Mouse (Mus musculus) C2C12 (cell line): ENCODE data around the gene Foxa2. TPM values are rescaled to one million over a fixed set of nuclear protein-coding genes. Genes with fewer than 3 reads are reported as not detected.

Source experiments
- H3K27me3 ChIP-seq: one replicate; pipeline ENCODE4 v1.6.1; 2011; ENCODE audit not compliant: control insufficient read depth, insufficient read depth, insufficient read length
- H3K36me3 ChIP-seq: one replicate; pipeline ENCODE4 v1.6.1; 2011; ENCODE audit not compliant: control insufficient read depth, insufficient read depth
- H3K4me3 ChIP-seq: one replicate; pipeline ENCODE4 v1.5.1; 2011; ENCODE audit warnings: mild to moderate bottlenecking, control low read depth; ENCODE audit not compliant: poor library complexity, insufficient read depth, severe bottlenecking
- H3K79me2 ChIP-seq: one replicate; pipeline ENCODE4 v1.6.1; 2011; ENCODE audit not compliant: control insufficient read depth, insufficient read depth
- H3K79me3 ChIP-seq: one replicate; pipeline ENCODE4 v1.6.1; 2011; ENCODE audit warnings: low read depth, control low read depth
- H3ac ChIP-seq: one replicate; pipeline ENCODE3; 2011; ENCODE audit warnings: low read depth; ENCODE audit not compliant: control insufficient read depth, insufficient read length
- CEBPB ChIP-seq: IDR thresholded peaks from one replicate; pipeline ENCODE4 v1.6.1; 2011; ENCODE audit warnings: low read depth, mild to moderate bottlenecking, control low read depth, moderate library complexity
- CTCF ChIP-seq: IDR thresholded peaks from one replicate; pipeline ENCODE4 v1.5.1; 2011; ENCODE audit not compliant: control insufficient read depth, insufficient read depth, insufficient read length
- FOSL1 ChIP-seq: IDR thresholded peaks from one replicate; pipeline ENCODE4 v1.8.0; 2011; ENCODE audit warnings: mild to moderate bottlenecking, low read length; ENCODE audit not compliant: poor library complexity, insufficient read depth, severe bottlenecking
- MAX ChIP-seq: IDR thresholded peaks from one replicate; pipeline ENCODE4 v1.6.1; 2011; ENCODE audit warnings: mild to moderate bottlenecking, control low read depth
- MYOD1 ChIP-seq: IDR thresholded peaks from one replicate; pipeline ENCODE4 v1.6.1; 2011; ENCODE audit warnings: low read depth; ENCODE audit not compliant: control insufficient read depth, insufficient read length
- MYOG ChIP-seq: IDR thresholded peaks from one replicate; pipeline ENCODE4 v1.6.1; 2011; ENCODE audit not compliant: control insufficient read depth, insufficient read length; ENCODE audit errors: extremely low read depth
- USF1 ChIP-seq: IDR thresholded peaks from one replicate; pipeline ENCODE4 v1.6.1; 2011; ENCODE audit warnings: low read depth, mild to moderate bottlenecking, control low read depth, moderate library complexity
- microRNA-seq: library from miRNA; unstranded; fragments of <30 nt; microRNA quantifications from one replicate; pipeline ENCODE4, GENCODE M21; 2019; ENCODE audit warnings: borderline microRNAs expressed
- polyA plus RNA-seq: library from polyadenylated mRNA; unstranded; fragments of >200 nt; fragmentation: generic; extraction: Trizol; gene quantifications from one replicate; pipeline ENCODE4 v1.2.1, GENCODE M21; 2012; ENCODE audit warnings: missing spikeins

The Foxa2 gene
- polyA plus RNA-seq, 1 experiment = 3.6 TPM

DNA sequence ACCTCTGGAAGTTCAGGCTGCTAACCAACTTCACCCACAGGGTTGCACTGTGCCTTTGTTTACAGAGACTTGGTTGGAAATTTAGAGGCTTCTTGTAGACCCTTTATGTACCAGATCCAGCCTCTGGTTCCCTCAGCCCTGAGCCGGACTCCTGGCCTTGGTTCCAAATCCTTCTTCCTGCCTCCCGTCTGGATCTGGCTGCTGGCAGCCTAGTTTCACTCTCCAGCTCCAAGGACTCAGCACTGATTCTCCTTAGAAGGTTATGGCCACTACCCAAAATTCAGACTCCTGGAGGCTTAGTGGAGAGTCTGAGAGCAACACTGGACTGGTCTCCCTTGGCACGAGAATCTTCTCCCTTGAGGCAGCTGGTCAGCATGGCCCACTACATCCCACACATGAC lies 43.3 kb downstream of the Foxa2 start:
- TF ChIP-seq CTCF (no peak), MYOD1 (no peak), MAX (no peak), FOSL1 (no peak), MYOG (no peak), CEBPB (no peak), USF1 (no peak)
- no peaks in the 10 kb centered on the region for H3K27me3 ChIP-seq
- H3K79me3 ChIP-seq = no peaks in the 10 kb centered on the region
- no peak overlapping the region for H3K4me3 ChIP-seq
- no peaks in the 10 kb centered on the region for H3K36me3 ChIP-seq
- no peak overlapping the region for H3ac ChIP-seq
- no peaks in the 10 kb centered on the region for H3K79me2 ChIP-seq

DNA sequence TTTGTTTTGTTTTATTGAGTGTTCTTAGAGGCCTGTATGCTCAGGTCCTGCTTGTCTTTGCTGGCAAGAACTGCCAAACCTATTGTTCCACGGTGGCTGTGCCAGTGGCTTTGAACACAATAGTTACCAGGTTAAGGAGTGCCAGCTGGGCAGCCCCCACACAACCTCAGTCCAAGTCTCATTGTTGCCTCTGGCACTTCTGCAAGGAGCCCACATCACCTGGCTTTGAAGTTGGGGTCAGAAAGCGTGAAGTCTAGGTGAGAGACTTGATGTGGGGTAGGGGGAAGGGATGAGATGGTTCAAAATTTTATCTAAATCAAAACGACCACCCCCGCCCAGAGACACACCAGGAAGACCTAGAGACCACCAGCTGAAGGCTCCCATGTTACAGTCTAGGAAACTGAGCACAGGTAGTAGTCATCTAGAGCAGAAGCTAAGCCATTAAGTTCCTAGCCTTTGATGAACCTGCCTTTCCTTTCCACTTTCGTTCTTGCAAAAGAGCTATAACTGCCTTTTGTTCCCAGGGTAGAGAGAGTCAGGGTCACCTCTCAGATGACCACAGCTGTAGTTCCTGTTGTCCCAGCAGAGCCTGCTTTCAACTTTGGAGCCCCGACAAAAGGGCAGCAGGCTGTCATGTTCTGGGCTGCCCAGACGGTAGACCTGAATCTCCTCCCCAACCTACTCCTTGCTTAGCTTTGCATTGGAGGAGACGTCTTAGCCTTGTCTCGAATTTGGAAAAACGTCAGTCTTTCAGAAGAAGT lies 48.4 kb downstream of the Foxa2 start:
- Histone ChIP-seq H3K27me3 (no peaks in the 10 kb centered on the region), H3K4me3 (no peak overlapping the region), H3K79me2 (no peaks in the 10 kb centered on the region), H3ac (no peak overlapping the region), H3K79me3 (no peaks in the 10 kb centered on the region), H3K36me3 (no peaks in the 10 kb centered on the region)
- TF ChIP-seq CEBPB (no peak), MAX (no peak), FOSL1 (no peak), MYOG (no peak), CTCF (no peak), MYOD1 (no peak), USF1 (no peak)

DNA sequence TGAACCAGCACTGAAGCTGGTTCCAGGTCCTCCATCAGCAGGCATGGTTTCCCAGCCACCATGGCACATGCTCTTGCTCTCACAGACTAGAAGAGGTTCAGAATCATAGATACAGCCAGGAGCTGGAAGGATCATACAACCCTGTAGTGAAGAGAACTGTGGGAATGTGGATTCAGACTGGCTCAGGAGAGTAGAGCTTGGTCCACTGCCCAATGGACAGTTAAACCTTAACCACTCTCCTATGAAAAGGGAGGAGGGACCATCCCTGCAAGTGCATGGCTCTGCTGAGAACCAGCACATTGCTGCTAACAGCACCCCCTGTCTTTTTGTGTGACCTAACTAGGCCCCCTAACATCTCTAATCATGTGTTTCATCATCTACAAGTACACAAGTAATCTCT lies 50.0 kb downstream of the Foxa2 start:
- TF ChIP-seq CEBPB = no peak
- TF ChIP-seq CTCF = no peak
- TF ChIP-seq MAX = no peak
- TF ChIP-seq MYOD1 = no peak
- TF ChIP-seq USF1 = no peak
- no peak for TF ChIP-seq FOSL1
- TF ChIP-seq MYOG = no peak
- Histone ChIP-seq H3ac (no peak overlapping the region), H3K36me3 (no peaks in the 10 kb centered on the region), H3K79me2 (no peaks in the 10 kb centered on the region), H3K79me3 (no peaks in the 10 kb centered on the region), H3K27me3 (no peaks in the 10 kb centered on the region), H3K4me3 (no peak overlapping the region)

DNA sequence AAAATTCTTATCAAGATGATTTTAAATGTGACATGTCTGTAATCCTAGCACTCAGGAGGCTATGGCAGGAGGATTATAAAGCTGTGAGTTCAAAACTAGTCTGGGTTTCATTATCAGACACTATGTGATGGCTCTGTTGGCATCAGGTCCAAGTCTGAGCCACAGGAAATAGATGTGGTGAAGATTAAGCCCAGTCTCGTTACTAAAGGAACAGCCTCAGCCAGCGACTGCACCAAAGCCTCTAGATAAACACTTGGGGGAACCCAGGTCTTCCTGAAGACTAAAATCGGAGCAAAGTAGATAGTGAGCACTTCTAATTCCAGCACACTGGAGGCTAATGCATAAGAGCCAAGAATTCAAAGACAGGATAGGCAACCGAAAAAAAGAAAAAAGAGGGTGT lies 52.9 kb downstream of the Foxa2 start:
- Histone ChIP-seq H3K36me3 (no peaks in the 10 kb centered on the region), H3ac (no peak overlapping the region), H3K4me3 (no peak overlapping the region), H3K79me2 (no peaks in the 10 kb centered on the region), H3K27me3 (no peaks in the 10 kb centered on the region), H3K79me3 (no peaks in the 10 kb centered on the region)
- no peak for TF ChIP-seq MYOD1
- TF ChIP-seq MAX = no peak
- no peak for TF ChIP-seq USF1
- TF ChIP-seq MYOG = no peak

DNA sequence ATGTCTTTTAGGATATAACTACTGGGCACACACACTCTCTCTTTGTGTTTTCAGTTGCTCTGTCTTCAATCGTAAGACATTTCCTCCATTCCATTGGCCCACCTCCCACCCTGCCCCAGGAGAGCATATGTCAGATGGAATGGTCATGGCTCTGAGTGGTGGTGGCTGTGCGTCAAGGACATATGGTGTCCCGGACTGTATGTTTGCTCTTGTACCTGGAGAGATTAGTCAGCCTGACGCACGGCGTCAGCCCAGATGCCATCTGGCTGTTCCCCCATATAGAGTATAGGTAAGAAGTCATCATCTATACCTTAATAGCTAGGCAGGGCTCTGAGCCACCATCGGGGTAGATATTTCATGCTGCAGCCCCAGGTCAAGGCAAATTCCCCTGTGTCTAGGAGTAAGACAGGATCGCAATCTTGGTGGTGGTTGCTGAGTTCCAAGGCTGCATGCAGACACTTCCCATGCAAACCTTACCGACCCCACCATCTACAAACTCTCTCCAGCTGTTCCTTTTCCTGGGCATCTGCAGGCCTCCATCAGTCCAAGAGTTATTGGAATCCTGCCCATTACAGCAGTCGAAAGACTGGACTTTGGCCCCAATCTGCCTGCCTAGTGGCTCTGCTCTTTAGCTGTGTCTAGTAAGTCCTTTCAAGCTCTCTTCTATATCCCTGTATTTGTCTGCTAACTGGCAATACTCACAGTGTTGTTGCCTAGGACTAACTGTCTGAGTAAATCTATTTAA lies 53.7 kb downstream of the Foxa2 start:
- Histone ChIP-seq H3K36me3 (no peaks in the 10 kb centered on the region), H3K79me3 (no peaks in the 10 kb centered on the region), H3K27me3 (no peaks in the 10 kb centered on the region), H3K79me2 (no peaks in the 10 kb centered on the region), H3ac (no peak overlapping the region), H3K4me3 (no peak overlapping the region)
- TF ChIP-seq MYOD1 (no peak), MAX (no peak), MYOG (no peak), FOSL1 (no peak), CEBPB (no peak), USF1 (no peak), CTCF (no peak)

Small RNAs within 50 kb of the gene (microRNA-seq; reads per million reads assigned to microRNA genes)
- not detected for gene Gm27420
